Mouse (Mus musculus): ENCODE measurements at regions not wholly inside any gene's neighbourhood (a gene's known extent, or its start where the extent isn't known, plus 50 kb on each side); places are given as distances from the start of the nearest gene placed in this dataset.

DNA sequence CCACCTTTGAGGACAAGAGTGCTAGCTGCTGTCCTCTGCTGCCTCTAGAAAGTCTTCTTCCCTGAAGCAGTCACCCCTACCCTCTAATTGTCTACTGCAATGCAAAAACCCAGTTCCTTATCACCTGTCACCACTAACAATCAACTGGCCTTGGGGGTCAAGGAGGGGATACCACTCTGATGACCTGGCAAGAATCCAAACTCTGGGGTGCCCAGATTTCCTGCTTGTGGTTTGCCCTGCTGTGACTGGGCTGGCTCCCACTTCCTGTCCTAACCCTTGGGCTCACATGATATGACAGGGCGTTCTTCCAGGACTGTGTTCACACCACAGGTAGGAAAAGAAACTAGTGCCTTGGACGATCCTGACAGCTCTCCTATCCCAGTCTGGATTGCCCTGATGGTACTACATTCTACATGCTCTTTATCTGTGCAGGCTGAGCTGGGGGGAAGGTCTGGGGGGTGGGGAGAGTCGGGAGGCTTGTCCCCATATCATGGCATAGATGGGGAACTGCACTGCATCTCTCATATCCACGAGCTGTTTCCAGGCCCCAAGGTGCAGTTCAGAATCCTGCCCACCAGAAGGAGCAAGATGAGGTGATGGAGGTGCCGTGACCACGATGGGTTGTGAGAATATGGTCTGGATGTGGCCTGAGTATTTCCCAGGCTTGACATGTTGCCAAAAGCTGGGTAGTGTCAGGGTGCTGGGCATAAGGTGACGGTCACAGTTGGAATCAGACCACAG lies 81.0 kb downstream of the Maf start:
- DNase-seq (ENCODE audit: low read depth, low spot score), result no peak

GRCm38 (mm10) chr8:115625072-115625471 lies 82.5 kb downstream of the Maf start:
- DNase-seq (ENCODE audit: low read depth, low spot score), result no peak

GRCm38 (mm10) chr8:115618049-115618760 lies 89.4 kb downstream of the Maf start:
- no peak for DNase-seq (ENCODE audit: low read depth, low spot score)

DNA sequence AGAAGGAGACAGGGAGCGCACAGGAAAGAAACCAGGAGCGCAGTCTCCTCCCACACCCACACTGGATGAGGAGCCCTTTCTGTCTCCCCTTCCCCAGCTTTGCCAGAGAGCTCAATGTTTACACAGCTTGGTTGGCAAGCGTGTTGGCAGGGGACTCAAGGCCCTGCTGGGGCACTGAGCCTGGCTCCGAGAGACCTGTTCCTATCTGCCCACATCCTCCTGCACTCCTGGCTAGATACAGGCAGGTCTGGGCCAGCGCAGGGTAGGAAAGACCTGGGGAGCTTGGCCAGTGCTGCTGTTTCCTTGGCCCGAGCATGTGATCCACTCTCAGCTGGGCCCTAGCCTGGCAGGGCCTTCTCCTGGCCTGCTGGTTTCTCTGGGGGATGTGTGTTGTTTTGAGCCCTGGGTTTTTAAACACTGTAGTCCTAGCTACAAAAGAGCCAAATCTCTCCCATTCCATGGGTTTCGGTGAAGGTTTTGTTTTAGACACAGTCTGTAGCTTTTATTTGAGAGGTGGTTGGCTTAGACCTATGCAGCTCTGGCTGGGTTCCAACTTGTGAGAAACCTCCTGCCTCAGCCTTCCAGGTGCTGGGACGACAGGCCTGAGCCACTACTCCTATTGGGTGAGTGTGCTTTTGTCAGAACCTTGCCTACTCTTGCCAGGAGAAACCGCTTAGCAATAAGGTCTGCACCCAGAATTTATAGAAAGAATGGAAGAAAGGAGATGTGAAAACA lies 90.6 kb downstream of the Maf start:
- no peak for DNase-seq (ENCODE audit: low read depth, low spot score)

- no peak for DNase-seq (ENCODE audit: low read depth, low spot score)
Observed at GRCm38 (mm10) chr8:115613946-115614584, 93.5 kb downstream of the Maf start.

GRCm38 (mm10) chr8:115612119-115612518 lies 95.5 kb downstream of the Maf start:
- DNase-seq (ENCODE audit: low read depth, low spot score), result no peak

DNA sequence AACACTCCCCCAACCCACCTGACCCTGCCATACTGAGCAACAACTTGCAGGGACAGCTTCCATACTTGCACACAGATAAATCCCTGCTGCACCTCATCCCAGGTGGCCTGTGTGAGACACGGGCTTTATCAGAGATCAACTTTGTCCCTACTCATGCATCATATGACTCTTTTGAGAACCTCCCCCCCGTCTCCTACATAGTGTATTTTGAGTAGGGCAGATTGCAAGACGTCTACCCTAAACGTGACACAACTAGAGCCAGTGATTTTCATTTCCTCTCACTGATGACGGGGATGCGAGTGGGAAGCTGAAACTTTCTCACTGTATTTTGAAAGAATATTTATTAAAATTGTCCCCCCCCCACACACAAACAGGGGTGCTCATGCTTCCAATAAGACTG lies 107.8 kb downstream of the Maf start:
- no peak for DNase-seq (ENCODE audit: low read depth, low spot score)

DNA sequence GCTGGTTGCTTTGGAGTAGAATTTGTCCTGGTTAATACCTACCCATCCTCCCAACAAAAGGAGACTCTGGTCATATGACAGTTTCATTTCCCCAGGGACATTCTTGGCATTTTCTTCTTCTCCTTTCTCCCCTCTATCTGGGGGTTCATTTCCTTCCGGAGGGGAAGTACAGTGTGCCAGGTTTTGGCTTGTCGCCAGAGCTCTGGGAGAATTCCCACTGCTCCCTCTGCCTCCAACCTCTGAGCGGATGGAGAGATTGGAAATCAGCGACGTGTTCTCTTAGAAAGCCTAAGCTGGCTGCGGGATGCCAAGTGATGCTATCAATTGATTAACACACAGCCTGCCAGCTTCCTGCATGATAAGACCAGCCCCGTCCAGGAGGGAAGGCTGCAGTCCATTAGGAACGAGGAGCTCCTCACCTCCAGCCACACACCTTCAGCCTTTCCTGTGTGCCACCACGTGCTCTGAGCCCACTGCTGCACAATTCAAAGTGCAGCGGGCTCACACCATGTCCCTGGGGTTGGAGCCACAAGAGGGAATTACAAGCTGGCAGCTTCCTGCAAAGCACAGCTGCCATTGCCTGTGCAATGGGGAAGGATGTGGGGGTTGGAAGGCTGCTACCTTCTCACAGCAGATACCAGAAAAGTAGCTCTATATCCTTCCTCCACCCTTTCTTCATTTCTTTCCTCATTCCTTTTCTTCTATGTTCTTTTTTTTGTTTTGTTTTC lies 110.2 kb downstream of the Maf start:
- no peak for DNase-seq (ENCODE audit: low read depth, low spot score)

- DNase-seq (ENCODE audit: low read depth, low spot score), result no peak
Observed at GRCm38 (mm10) chr8:115589721-115590120, 117.9 kb downstream of the Maf start.

GRCm38 (mm10) chr8:115589076-115589475 lies 118.5 kb downstream of the Maf start:
- no peak for DNase-seq (ENCODE audit: low read depth, low spot score)

GRCm38 (mm10) chr8:115584311-115584907 lies 123.2 kb downstream of the Maf start:
- DNase-seq (ENCODE audit: low read depth, low spot score), result no peak

GRCm38 (mm10) chr8:115583221-115583620 lies 124.4 kb downstream of the Maf start:
- no peak for DNase-seq (ENCODE audit: low read depth, low spot score)

DNA sequence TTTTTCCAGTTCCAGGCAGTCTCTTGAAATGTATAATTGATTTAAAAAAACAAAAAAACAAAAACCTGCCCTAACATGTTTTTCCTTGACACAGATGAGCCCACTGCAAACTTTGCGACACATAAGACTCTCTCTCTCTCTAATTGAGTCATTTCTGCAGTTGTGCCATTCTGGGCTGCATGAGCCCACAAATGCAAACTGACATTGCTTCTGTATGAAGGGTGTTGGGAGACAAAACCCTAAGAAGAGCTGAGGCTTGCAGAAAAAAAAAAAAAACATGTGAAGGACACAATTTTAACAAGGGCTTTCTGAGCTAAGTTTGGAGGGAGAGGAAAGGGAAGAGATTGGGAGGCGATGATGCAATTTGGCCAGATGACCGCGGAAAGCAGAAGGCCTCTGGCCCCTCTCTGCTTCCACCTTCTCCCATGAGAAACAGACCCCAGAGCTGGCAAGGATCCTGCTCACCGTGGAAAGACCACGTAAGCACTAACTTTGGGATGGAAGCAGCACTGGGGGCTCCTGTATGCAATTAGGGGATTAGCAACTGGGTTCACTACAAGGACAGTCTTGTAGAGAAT lies 125.6 kb downstream of the Maf start:
- DNase-seq (ENCODE audit: low read depth, low spot score), result no peak

- no peak for DNase-seq (ENCODE audit: low read depth, low spot score)
Observed at GRCm38 (mm10) chr8:115568394-115568793, 139.2 kb downstream of the Maf start.

- no peak for DNase-seq (ENCODE audit: low read depth, low spot score)
Observed at GRCm38 (mm10) chr8:115565768-115566167, 141.8 kb downstream of the Maf start.

- DNase-seq (ENCODE audit: low read depth, low spot score), result no peak
Observed at GRCm38 (mm10) chr8:115562362-115562761, 145.2 kb downstream of the Maf start.

GRCm38 (mm10) chr8:115560985-115561916 lies 146.3 kb downstream of the Maf start:
- no peak for DNase-seq (ENCODE audit: low read depth, low spot score)

DNA sequence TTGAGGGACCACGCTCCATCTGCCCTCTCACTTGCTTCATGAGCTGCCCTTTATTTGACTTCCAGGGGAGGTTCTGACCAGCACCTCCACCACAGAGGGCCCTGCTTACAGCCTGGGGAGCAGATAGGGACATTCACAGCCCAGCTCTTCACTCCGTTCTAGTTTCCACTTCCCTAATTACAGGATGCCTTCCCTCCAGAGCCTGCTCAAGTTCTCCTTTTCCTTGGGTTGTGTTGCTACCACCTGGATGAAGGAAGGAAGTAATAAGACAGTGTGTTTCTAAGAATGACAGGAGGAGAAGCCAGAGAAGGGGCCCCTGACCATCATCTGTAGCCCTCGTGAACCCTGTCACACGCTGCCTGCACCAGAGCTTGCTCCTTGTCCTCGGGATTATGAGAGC lies 152.1 kb downstream of the Maf start:
- no peak for DNase-seq (ENCODE audit: low read depth, low spot score)

GRCm38 (mm10) chr8:115554185-115554584 lies 153.4 kb downstream of the Maf start:
- no peak for DNase-seq (ENCODE audit: low read depth, low spot score)

GRCm38 (mm10) chr8:115551262-115551661 lies 156.3 kb downstream of the Maf start:
- no peak for DNase-seq (ENCODE audit: low read depth, low spot score)
